Mouse (Mus musculus) thymus, adult 2 months (tissue): ENCODE data around the gene Ankrd13d.

Experiments
- CTCF ChIP-seq: fragments of 200-500 bp; IDR thresholded peaks from 2 replicates; pipeline ENCODE4 v1.5.1; 2012; ENCODE audit warnings: mild to moderate bottlenecking, control low read depth, low read length, moderate library complexity, borderline replicate concordance; ENCODE audit not compliant: control insufficient read depth, poor library complexity, insufficient read depth; ENCODE audit errors: extremely low read depth
- POLR2A ChIP-seq: fragments of 200-500 bp; IDR thresholded peaks from 2 replicates; pipeline ENCODE4 v1.6.1; 2012; ENCODE audit warnings: mild to moderate bottlenecking, low read length, control low read depth, moderate library complexity; ENCODE audit not compliant: control insufficient read depth, poor library complexity, insufficient read depth; ENCODE audit errors: extremely low read depth

- no peak for TF ChIP-seq POLR2A
- TF ChIP-seq CTCF = no peak
Measured at GRCm38 (mm10) chr19:4303640-4303995, 20.7 kb upstream of the Ankrd13d start.
